Mouse (Mus musculus) erythroblast, adult 5-6 weeks (primary cell): ENCODE data around the gene 4931406P16Rik. TPM values are rescaled to one million over a fixed set of nuclear protein-coding genes. Genes with fewer than 3 reads are reported as not detected.
"Not testable (repeated sequence)": the region's sequence is repeated elsewhere in the genome, so short reads cannot be mapped to it uniquely, and the experiment has no call there.

Source experiments
- ATAC-seq: replicated peaks from 2 replicates; pipeline ENCODE4 v1.8.0; 2016; ENCODE audit warnings: moderate number of reproducible peaks, mild to moderate bottlenecking, moderate TSS enrichment, inconsistent platforms; ENCODE audit not compliant: poor library complexity, low FRiP score, severe bottlenecking
- total RNA-seq, 2 experiments: library from RNA; stranded (forward) in 1 of 2; stranded (reverse) in 1 of 2; fragments of 150-400 nt in 1 of 2; fragments of 200-764, 138-1000 nt in 1 of 2; gene quantifications; 2 replicates each; pipeline versions ENCODE4 v1.2.3 to v1.2.4; 2015 to 2017; ENCODE audit warnings: low replicate concordance in 2 of 2

Gene 4931406P16Rik
- total RNA-seq (2015; ENCODE audit: low replicate concordance) (148 and 159 TPM in 2 replicates), total RNA-seq (2017; ENCODE audit: low replicate concordance) (140 and 157 TPM in 2 replicates)

- peak; percentile 89 for ATAC-seq
Measured at GRCm38 (mm10) chr7:34313443-34313875, at the start of gene 4931406P16Rik. TSS of gene 4931406P16Rik (minus strand) at chr7:34313551.

- ATAC-seq = no peak
Measured at GRCm38 (mm10) chr7:34355629-34356028, 42.3 kb upstream of the 4931406P16Rik start.

- ATAC-seq = no peak
Measured at GRCm38 (mm10) chr7:34351997-34352396, 38.6 kb upstream of the 4931406P16Rik start.

DNA sequence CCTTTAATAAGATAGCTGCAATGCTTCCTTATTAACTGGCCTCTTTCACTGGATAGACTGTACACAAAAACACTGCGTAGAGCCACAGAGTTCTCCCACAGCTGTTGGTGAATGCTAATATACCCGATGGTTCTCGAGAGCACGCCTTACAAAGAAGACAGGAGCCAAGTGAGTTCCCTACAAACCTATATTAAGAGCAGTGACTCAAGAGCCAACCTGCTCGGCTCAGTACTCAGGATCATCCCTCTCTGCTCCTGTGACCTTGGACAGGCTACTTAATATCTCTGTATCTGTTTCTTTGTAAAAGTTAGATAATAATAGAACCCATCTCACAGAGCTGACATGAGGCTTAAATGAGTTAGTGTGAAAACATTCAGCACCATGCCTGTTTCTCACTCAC lies 36.8 kb upstream of the 4931406P16Rik start:
- ATAC-seq = no peak

- no peak for ATAC-seq
Measured at GRCm38 (mm10) chr7:34348011-34348410, 34.7 kb upstream of the 4931406P16Rik start.

GRCm38 (mm10) chr7:34347041-34347440 lies 33.7 kb upstream of the 4931406P16Rik start:
- ATAC-seq = no peak

GRCm38 (mm10) chr7:34346505-34346904 lies 33.2 kb upstream of the 4931406P16Rik start:
- ATAC-seq = no peak

DNA sequence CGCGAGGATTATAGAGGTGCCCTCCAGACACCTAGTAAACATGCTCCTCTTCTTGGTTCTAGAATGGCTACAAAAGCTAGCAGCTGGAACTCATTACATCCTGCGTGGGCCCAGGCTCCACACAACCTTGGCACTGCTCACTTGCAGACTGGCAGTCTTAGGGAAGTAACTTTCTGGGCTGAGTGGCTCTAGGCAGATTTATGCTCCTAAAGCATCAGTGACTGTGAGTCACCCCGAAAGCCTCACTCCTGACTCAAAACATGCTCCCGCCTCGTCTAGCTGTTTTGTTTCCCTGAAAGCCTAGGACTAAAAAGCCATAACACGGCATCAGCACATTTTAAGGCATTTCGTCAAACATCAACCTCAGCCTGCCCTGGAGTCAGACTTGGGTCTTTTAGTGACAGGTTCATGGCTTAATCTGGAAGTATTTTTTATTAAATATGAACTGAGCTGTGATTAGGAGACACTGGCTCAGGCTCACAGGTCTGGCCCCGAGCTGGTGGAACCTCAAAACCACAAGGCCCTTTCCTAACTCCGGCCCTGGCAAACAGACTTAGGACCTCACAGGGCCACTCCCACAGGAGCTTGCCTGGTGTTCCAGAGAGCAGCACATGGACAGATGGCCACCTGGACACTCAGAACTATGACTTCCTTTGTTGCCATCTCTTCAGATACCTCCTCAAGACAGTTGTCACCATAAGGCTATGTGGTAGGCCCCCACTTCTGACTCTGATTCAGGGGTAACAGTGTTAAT lies 28.9 kb upstream of the 4931406P16Rik start:
- ATAC-seq = no peak

DNA sequence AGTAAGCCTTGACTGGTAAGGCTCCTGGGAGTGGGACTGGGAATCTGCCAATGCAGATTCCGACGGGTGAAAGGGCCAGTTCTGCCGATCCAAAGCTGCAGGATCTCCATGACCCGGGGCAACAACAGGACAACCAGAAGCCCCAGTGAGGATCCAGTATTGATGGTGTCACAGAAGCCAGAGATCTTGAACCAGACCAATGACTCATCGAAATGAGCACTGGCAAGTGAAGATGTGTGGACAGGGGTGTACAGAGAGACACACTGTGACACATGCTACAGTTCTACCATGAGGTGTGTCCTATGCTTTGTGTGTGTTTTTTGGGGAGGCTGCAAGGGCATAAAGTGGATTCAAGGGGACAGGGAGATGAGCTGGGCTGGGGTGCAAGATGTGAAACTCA lies 27.5 kb upstream of the 4931406P16Rik start:
- no peak for ATAC-seq

DNA sequence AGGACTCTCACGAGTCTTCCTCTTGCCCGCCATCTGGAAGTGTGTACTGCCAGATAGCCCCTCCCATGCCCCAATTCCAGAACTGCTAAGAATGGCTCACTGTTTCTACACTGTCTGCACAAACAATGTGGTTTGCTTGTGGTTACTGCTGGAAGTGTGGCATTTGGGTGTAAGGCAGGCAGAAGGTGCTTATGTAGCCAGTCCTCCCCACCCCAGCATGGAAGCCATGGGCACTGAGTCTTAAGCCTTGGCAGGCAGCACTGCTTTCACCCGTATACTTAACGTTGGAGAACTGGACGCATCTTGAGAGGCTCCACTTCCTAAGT lies 25.8 kb upstream of the 4931406P16Rik start:
- ATAC-seq = no peak

DNA sequence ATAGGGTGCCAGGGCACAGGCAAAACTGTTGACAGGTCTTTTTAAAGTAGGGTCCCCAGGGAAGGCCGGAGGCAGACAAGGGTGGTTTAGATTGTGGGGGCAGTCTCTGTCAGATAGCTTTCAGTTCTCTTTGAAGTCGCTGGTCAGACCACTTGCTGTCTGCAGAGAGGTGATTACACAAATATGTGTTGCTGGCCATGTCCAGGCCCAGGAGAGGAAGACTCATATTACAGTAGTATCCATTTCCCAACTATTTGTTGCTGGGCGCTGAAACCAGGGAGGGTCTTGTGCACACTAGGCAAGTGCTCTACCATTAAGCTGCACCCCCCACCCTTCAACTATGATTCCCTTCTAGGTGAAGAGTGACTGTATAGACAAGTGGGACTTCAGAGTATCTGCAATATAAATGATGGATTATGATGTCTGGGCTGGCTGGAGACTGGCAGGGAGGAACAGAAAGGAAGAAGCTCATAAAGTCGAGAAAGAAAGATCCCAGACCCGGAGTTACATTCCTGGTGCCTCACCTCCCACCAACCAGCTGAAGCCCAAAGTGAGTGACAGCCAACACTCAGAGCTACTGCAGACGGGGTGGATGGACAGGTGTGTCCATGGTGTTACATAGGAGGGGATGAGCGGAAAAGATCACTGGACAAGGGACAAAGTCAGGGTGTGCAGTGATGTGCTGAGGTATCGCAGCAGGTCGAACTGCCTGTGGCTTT lies 25.3 kb upstream of the 4931406P16Rik start:
- no peak for ATAC-seq

GRCm38 (mm10) chr7:34337268-34337667 lies 23.9 kb upstream of the 4931406P16Rik start:
- no peak for ATAC-seq

DNA sequence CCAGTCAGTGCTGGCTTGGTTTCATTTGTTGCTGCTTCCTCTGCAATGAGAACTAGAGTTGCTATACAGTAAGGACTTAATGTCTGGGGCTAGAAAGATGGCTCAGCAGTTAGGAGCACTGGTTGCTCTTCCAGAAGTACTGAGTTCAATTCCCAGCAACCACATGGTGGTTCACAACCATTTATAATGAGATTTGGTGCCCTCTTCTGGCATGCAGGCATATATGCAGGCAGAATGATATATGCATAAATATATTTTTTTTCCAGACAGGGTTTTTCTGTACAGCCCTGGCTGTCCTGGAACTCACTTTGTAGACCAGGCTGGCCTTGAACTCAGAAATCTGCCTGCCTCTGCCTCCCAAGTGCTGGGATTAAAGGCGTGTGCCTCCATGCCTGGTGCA lies 23.2 kb upstream of the 4931406P16Rik start:
- not testable (repeated sequence) for ATAC-seq

GRCm38 (mm10) chr7:34327493-34327892 lies 14.1 kb upstream of the 4931406P16Rik start:
- ATAC-seq = no peak

- no peak for ATAC-seq
Measured at GRCm38 (mm10) chr7:34324857-34325256, 11.5 kb upstream of the 4931406P16Rik start.

- no peak for ATAC-seq
Measured at GRCm38 (mm10) chr7:34324005-34324404, 10.7 kb upstream of the 4931406P16Rik start.

GRCm38 (mm10) chr7:34323351-34323750 lies 10.0 kb upstream of the 4931406P16Rik start:
- no peak for ATAC-seq

- ATAC-seq = no peak
Measured at GRCm38 (mm10) chr7:34321958-34322357, 8.6 kb upstream of the 4931406P16Rik start.

DNA sequence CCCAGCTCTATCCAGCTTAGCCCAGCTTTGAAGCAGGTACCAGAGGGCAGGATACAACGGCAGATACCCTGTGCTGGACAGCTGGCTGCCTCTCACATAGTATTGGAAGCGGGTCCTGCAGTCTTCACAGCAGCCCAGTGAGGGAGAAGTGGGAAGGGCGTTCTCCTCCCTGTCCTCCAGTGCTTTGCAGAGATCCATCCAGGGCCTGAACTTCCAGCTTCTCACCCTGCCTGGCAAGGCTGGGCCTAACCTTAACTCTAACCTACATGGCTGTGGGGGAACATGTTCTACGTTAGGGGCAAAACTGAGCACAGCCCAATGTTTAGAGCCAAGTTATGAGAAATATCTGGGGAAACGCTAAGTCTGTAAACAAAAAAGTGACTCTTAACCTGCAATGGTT lies 7.8 kb upstream of the 4931406P16Rik start:
- ATAC-seq = no peak

GRCm38 (mm10) chr7:34319957-34320356 lies 6.6 kb upstream of the 4931406P16Rik start:
- ATAC-seq = no peak

DNA sequence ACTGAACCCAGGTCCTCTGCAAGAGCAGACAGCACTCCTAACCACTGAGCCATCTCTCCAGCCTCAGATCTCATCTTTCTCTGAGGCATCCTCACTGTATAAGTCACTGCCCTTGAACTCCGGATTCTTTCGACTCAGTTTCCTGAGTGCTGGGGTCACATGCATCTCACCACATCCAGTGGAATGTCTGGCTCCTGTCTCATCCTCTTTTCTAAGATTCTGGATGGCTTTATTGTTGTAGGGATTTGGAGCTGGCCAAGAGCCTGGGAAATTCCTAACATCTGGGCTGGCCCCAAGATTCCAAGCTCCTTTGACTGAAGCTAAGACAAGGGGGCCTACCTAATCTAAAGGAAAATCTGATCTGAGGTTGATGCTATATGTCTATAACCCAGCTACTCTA lies 5.8 kb upstream of the 4931406P16Rik start:
- ATAC-seq = no peak
